Mouse (Mus musculus): Measurements from ENCODE around the gene Prf1. TPM values are rescaled to one million over a fixed set of nuclear protein-coding genes. Genes with fewer than 3 reads are reported as not detected.

Gene Prf1
- polyA plus RNA-seq, 1 experiment from 2014 or later: not detected

DNA sequence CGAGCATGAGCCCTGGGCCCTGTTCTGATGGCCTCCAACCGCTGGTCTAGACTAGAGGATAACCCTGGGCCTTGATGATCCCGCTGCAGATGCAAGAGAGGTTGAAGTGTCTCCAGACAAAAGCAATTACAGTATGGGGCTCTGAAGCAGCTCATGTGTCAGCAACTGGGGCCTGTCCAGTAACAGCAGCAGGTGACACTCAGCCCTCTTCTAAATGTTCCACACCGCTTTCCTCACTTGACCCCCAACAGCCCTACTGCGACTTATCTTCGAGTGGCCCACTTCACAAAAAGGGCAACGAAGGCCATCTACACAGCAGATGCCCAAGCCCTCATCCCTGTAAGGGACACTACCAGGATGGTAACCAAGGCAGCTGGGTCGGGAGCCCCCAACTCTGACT, 47.5 kb downstream of the Prf1 start:
- no peaks in the 10 kb centered on the region; the same call in 1 of the 2 replicates for H3K36me3 ChIP-seq (ENCODE audit: control insufficient read depth, insufficient read depth, low read length)
- no peak overlapping the region for H3K4me2 ChIP-seq (ENCODE audit: low read depth, severe bottlenecking)
- DNase-seq (ENCODE audit: low spot score) (no peak), ATAC-seq (ENCODE audit: insufficient number of reproducible peaks, low FRiP score, low TSS enrichment, low read depth) (no peak)
- H3K27me3 ChIP-seq (ENCODE audit: control insufficient read depth, insufficient read depth, low read length): no peaks in the 10 kb centered on the region
- no peak overlapping the region for H3K9ac ChIP-seq (ENCODE audit: low read length)
- 82% methylated on average over 8 of the region's 8 CpGs for WGBS
- 0 out of 2 replicates have a peak, but pooled peaks cover 4% of the 10 kb centered on the region for H3K4me1 ChIP-seq (ENCODE audit: control insufficient read depth, insufficient read depth, low read length)
- H3K9me3 ChIP-seq (ENCODE audit: control insufficient read depth, low read length): no peaks in the 10 kb centered on the region
- no peak overlapping the region for H3K27ac ChIP-seq (replicated peaks; ENCODE audit: low read depth, low read length)
- no peak overlapping the region for H3K4me3 ChIP-seq (ENCODE audit: low read depth, low read length)

GRCm38 (mm10) chr10:61346374-61346773, 48.7 kb downstream of the Prf1 start:
- Histone ChIP-seq H3K4me2 (ENCODE audit: low read depth, severe bottlenecking) (no peak overlapping the region), H3K4me3 (ENCODE audit: low read depth, low read length) (no peak overlapping the region), H3K9ac (ENCODE audit: low read length) (no peak overlapping the region), H3K27me3 (ENCODE audit: control insufficient read depth, insufficient read depth, low read length) (no peaks in the 10 kb centered on the region), H3K9me3 (ENCODE audit: control insufficient read depth, low read length) (no peaks in the 10 kb centered on the region), H3K4me1 (ENCODE audit: control insufficient read depth, insufficient read depth, low read length) (0 out of 2 replicates have a peak, but pooled peaks cover 4% of the 10 kb centered on the region), H3K27ac (replicated peaks; ENCODE audit: low read depth, low read length) (no peak overlapping the region), H3K36me3 (ENCODE audit: control insufficient read depth, insufficient read depth, low read length) (no peaks in the 10 kb centered on the region; the same call in 1 of the 2 replicates)
- DNase-seq (ENCODE audit: low spot score): no peak
- WGBS: 11% methylated on average over 10 of the region's 10 CpGs
- no peak for ATAC-seq (ENCODE audit: insufficient number of reproducible peaks, low FRiP score, low TSS enrichment, low read depth)

DNA sequence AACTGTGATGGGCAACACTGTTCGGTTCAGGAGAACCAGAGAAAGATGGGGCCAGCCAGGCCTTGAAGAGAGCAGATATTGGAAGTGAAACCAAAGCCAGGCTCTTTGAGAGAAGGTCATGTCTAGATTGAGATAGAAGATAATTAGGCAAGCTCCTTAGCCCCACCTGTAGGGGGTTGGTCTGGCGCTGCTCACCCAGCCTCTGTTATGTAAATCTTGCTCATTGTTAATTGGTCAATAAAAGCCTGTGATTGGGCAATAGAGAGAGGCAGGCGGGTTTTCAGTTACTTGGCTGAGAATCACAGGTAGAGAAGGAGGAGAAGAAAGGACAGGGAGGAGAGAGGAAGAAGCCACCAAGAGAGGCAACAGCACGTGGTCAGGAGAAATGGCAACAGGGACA, 53.6 kb downstream of the Prf1 start:
- Histone ChIP-seq H3K9ac (ENCODE audit: low read length) (no peak overlapping the region), H3K4me3 (ENCODE audit: low read depth, low read length) (no peak overlapping the region), H3K9me3 (ENCODE audit: control insufficient read depth, low read length) (peaks cover 2% of the 10 kb centered on the region; the same call in 1 of the 2 replicates), H3K4me1 (ENCODE audit: control insufficient read depth, insufficient read depth, low read length) (0 out of 2 replicates have a peak, but pooled peaks cover 4% of the 10 kb centered on the region), H3K4me2 (ENCODE audit: low read depth, severe bottlenecking) (no peak overlapping the region), H3K36me3 (ENCODE audit: control insufficient read depth, insufficient read depth, low read length) (no peaks in the 10 kb centered on the region; the same call in 1 of the 2 replicates), H3K27ac (replicated peaks; ENCODE audit: low read depth, low read length) (no peak overlapping the region), H3K27me3 (ENCODE audit: control insufficient read depth, insufficient read depth, low read length) (no peaks in the 10 kb centered on the region)
- no peak for DNase-seq (ENCODE audit: low spot score)
- ATAC-seq (ENCODE audit: insufficient number of reproducible peaks, low FRiP score, low TSS enrichment, low read depth): no peak
- WGBS: 69% methylated on average over 4 of the region's 4 CpGs

Other genes starting within 250 kb of the Prf1 start
- 20.5 and 21.8 TPM in 2 replicates for gene Pcbd1, start 208.5 kb upstream of the Prf1 start, polyA plus RNA-seq (2014; fragmentation: Nextera tagmentation; extraction: Ambion mirVana)
- 86.9 and 91.0 TPM in 2 replicates for gene Sgpl1, start 150.1 kb upstream of the Prf1 start, polyA plus RNA-seq (2014; fragmentation: Nextera tagmentation; extraction: Ambion mirVana)
- gene Tbata, start 125.9 kb upstream of the Prf1 start, polyA plus RNA-seq (2014; fragmentation: Nextera tagmentation; extraction: Ambion mirVana): not detected in 2 replicates
- 0.55 and 0.88 TPM in 2 replicates for gene Adamts14, start 24.4 kb upstream of the Prf1 start, polyA plus RNA-seq (2014; fragmentation: Nextera tagmentation; extraction: Ambion mirVana)
- 16.0 and 17.0 TPM in 2 replicates for gene Pald1, start 85.7 kb downstream of the Prf1 start, polyA plus RNA-seq (2014; fragmentation: Nextera tagmentation; extraction: Ambion mirVana)
- gene Nodal, start 120.1 kb downstream of the Prf1 start, polyA plus RNA-seq (2014; fragmentation: Nextera tagmentation; extraction: Ambion mirVana): not detected in 2 replicates
- 28.5 and 33.3 TPM in 2 replicates for gene Eif4ebp2, start 154.8 kb downstream of the Prf1 start, polyA plus RNA-seq (2014; fragmentation: Nextera tagmentation; extraction: Ambion mirVana)
- gene Lrrc20, start 178.0 kb downstream of the Prf1 start, polyA plus RNA-seq (2014; fragmentation: Nextera tagmentation; extraction: Ambion mirVana): 11.6 and 11.8 TPM in 2 replicates